Mouse (Mus musculus) 3T3-L1 (cell line): Measurements from ENCODE around the gene Il4.

Source experiments
- DNase-seq: peaks from one replicate; pipeline ENCODE4 v3.0.0-alpha.2; 2015; ENCODE audit warnings: low read depth, low spot score

Gene Il4

DNA sequence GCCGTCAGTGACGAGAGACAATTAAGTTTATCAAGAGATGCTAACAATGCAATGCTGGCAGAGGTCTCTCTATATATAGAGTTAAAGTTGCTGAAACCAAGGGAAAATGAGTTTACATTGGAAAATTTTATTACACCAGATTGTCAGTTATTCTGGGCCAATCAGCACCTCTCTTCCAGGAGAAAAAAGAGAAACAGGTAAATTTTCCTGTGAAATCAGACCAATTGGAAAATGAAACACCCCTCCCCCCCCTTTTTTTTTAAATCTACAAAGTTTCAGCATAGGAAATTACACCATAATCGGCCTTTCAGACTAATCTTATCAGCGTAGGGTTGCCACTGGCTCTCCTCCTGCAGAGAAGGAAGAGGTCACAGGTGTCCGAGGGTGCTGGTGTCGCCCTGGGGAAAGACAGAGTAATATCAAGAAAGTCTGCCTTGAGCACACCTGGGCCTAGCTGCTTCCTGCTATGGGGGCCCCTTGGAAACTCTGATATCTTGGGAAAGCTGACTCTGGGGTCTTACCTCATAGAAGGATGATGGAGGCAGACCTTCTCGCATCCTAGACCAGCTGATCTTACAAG lies at the start of gene Il4:
Gene Il4 (minus strand): TSS at position 51 of the 580 bp plus-strand sequence.
- DNase-seq = no peak

DNA sequence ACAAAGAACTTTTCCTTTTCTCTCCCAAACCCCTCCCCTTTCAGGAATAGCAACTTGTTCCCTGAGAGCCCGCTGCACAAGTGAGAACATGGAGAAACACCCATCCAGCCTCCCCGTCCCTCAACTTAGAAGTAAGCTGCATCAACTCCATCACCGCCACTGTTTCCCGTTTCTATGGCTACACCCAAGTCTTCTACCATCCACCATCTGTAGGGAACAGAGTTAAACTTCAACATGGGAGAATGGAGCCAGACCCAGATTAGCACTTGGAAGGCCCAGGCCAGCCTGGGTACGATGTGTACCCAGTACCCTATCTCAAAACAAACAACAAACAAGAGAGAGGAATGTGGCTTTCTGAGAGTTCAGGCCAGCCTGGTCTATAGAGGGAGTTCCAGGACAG lies 45.6 kb upstream of the Il4 start:
- DNase-seq = no peak

DNA sequence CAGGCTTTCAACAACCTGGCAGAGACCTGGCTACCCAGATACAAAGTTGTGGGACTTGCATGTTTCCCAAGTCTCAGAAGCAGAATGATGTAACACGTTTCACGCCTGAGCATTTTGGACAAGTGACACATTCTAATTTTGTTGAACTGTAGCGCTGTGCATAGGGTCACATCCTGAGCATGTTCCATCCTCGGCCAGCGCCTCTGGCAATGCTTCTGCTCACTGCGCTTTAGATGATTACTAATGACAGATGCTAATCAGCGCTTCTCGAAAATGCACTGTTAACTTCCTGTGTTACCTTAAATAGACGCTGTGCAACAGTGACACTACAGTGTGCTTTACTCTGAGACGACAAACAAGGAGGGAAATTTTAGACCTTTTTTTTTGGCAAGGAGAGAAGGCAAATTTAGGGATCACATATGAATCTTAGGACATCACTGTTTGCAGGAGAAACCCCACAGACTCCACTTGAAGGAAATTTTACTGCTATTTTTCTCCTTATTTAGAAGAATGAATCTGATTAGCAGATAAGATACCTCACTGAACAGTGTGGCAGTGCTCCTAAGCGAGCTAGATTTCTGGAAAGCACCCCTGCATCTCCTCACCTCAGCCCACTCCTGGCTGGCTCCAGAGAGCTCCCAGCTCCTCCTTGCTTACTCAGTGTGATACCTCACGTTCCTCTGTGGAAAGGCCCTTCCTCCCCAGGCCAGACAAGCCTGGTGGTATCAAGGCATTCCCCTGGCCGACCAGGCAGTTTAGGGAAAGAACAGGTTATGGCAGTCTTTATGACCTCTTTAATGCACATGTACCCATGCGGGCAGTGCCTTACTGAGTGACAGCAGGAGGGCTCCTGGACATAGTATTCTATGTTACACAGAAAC lies 44.6 kb upstream of the Il4 start:
- DNase-seq = no peak

DNA sequence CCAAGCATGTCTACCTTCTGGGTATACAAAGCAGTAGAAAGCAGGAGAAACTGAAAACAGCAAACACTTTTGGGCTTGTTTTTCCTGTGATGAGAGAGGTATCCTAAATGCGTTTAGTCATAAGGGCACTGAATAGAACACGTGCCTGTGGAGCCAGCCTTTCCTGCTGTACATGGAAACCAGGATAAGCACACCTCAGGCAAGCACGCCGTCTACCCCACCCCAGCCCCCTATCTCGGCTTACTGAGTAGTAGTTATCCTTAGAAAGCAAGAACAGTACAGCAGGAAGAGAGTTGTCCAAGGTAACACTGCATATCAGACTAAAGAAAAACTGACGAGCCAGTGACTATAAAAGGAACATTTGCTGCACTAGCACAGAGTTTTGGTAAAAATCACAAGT lies 39.4 kb upstream of the Il4 start:
- DNase-seq = no peak

DNA sequence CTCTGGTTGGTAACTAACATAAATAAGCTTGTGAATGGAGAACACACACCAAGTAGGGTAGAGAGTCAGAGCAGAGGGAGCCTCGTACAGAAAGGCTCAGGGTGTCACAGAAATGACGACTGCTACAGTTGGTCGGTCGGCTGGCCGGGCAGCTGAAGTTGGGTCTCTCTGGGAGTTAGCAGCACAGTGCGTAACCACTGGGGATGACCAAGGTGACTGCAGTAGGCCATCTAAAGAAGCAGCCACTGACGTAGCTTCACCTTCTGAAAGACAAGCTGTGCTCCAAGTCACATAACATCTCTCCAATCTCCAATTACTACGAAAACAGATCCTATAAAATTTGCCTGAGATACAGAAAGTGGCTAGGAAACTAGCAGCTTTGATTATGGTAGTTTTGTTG lies 38.9 kb upstream of the Il4 start:
- DNase-seq = no peak

DNA sequence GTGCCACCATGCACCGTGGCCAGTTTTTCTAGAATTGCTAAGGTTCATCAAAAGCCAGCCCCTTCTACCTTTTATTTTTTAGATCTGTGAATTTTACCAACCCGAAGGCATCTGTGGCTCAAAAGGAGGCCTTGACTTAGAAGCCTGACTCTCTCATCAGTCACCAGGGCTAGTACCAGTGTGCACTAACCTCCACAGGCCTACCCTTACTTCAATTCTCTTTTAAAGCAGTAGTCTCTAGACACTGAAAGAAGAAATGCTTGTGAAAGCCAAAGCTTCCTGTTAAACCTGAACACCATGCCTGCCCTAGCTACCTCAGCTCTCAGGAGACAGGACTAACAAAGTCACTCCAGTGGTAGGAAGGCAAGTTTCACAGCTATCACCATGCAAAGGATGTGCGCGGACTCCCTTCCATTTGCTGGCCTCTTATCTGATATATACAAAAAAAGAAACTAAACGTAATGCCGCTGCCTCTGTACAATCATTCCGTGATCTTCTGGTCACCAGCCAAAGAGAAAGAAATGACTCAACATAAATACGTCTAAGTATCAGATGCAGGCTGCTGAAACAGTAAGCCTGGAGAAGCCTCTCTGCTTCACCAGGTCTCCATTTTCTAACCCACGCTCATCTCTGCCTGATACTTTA lies 38.2 kb upstream of the Il4 start:
- peak; percentile 27 for DNase-seq

DNA sequence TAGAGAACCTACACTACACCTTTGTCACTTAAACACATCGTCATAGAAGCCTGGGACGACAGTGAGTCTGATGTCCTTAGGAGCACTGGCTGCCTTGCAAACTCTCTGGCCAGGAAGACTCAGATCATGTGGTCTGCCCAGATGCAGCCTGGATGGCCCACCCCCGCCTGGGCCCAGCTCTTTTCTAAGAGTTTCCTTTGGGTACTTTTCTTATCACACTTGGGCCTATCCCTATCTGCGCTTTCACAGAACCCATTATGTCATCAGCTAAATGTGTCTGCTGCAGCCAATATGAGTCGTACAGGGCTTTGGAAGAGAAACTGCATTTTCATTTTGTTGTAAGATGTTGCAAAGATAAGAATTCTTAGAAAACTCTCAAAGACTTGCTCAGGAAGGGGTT lies 36.6 kb upstream of the Il4 start:
- DNase-seq = peak; percentile 63

DNA sequence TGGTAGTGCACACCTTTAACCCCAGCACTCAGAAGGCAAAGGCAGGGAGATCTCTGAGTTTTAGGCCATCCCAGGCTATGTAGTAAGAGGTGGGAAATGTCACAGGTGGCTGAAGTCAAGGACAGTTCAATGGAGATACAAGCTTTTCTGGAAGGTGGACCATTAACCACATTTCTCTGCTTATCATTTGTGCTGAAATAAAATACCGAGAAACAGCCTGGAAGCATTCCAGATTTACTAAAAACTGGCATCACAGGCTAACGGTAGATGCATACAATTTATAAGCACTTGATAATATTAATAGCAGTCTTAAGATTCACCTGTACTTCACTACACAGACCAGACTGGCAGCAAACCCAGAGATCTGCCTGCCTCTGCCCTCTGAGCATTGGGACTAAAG lies 34.0 kb upstream of the Il4 start:
- DNase-seq = no peak

DNA sequence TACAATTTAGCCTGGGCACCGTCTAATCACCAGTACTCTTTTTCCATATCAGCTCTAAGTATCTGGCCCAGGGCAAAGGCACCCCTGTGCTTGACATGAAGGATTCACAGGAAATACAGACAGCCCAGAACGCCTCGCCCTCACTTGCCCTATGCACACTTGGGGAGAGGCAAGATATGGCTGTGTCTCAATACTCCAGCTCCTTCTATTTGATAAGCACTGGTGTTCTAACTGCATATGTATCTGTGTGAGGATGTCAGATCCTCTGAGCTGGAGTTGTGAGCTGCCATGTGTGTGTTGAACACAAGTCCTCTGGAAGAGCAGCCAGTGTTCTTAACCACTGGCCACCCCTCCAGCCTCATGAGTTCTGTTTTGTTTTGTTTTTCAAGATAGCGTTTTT lies 33.0 kb upstream of the Il4 start:
- no peak for DNase-seq

DNA sequence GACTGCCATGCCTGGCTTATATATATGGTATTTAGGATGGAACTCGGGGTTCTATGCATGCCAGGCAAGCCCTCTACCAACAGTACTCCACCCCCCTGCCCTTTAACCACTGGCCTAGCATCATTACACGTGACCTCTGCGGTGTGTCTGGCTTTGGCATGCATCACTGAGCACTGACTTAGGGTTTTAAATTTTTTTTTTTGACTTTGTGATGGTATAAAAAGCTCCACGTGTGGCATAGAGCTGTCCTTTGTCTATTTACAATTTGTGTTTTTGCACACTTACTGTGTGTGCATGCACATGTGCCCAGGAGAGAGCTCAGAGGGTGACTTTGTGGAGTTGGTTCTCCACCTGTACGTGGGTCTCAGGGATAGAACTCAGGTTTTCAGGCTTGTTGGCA lies 25.5 kb upstream of the Il4 start:
- DNase-seq = no peak

DNA sequence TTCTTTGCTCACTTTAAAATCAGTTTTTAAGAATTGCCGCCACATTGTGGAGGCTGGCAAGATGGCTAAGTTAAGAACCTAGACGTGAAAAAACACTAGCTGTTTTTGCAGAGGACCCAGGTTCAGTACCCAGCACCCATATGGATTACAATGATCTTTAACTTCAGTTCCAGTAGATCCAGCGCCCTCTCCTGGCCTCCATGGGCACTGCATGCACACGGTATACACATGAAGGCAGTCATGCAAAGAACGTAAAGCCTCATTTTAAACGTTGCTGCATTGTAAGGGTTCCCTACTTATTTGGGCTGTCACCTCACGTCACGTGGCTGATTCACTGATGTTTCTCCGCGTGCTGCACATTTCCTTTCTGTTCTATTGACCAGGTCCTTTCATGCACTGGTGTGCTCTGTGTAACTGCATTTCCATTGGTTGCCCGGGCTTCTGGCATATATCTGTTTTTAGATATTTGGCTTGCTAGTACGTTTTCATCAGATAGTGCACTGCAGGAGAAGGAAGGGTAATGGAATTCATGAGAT lies 24.3 kb upstream of the Il4 start:
- DNase-seq = no peak

DNA sequence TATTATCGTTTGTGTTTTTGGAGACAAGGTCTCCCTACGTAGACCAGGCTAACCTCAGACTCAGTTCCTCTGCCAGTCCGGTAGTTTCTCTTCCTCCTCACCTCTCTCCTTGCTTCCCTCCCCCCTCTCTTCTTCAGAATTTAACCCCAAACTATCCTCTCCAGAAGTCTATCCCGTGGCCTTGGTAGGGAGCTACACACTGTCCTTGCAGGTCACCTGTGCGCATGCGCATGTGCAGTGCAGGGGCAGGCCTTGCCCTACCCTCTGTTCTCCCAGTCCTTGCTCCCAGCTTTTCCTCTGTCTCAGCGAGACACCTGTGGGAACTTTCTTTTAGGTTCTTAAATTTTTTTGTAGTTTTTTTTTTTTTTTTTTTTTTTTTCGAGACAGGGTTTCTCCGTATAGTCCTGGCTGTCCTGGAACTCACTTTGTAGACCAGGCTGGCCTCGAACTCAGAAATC lies 19.4 kb upstream of the Il4 start:
- no peak for DNase-seq

DNA sequence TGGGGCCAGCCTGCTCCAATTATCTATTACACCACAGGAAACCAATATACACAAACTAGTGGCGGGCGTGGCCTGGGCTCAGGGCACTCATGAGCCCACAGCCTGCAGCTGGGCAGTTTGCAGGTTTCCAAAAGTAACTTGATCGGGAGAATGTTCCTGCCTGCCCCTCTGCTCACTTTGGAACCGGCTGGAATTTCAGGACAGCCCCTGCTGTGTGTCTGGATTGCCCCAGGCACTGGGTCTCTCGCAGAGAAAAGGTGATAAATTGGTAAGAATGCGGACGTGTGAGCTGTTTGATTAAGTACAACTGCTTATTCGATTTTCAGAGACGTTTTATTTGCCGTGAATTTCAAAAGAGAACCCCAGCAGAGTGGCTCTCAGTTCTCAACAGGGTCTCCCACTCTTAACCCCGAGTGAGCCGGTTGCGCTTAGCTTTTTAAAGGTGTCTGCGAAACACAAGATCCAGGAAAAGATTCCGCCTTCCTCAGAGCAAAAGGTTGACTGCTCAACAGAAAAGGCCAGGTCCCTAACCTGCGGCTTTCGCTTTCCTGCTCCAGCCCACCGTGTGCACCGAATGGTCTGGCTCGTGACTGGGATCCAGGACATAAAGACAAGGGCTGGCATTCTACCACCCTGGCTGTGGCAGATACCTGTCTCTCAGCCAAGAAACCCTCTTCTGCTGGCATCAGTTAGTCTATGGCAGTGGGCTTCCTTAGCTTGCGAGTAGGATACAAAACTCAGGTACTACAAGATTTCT lies 18.8 kb upstream of the Il4 start:
- no peak for DNase-seq

DNA sequence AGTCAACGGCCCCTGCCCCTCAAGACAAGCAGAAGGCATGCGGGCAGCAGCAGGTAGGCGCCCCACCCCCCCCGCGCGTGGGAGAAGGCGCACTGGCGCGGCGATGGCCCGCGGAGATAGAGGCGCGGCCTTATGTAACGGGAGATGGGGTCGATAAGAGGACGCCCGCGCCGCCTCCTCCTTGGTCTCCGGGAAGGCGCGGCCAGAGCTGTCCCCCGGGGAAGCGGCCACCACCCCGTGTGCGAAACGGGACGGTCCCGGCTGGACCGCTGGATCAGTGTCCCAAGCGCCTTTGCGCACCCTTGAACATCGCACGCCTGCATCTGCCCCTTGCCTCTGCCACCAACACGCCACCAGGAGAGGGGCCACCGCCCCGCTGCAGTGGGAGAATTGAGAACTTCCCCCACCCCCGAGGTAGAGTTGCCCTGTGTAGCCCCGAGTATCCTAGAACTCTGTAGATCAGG lies 17.7 kb upstream of the Il4 start:
- DNase-seq = no peak

DNA sequence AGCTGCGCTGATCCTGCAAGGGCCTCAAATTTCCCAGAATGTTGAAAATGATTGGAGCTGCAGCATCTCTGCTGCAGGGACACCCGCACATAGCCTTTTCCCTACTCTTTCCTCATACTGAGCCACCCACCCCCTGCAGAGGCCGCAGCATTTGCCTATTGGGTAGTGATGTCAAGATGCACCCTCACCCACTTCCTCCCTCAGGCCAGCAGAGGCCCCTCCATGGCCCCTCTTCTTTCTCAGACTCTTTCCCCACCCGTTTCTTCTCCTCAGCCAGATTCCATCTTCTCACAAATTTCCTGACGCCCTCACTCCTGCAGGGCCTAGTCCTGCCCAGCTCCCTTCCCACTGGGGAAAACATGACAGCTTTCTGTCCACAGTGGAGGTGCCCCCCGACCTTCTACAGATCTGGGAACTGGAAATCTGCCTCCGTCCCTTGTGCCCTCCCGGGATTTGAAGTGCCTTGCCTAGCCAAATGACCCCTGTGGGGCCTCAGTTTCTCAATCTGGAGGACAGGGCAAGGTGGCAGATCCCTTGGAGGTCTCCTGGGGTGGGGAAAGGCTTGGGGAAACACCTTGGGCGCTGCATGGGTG lies 17.2 kb upstream of the Il4 start:
- no peak for DNase-seq

DNA sequence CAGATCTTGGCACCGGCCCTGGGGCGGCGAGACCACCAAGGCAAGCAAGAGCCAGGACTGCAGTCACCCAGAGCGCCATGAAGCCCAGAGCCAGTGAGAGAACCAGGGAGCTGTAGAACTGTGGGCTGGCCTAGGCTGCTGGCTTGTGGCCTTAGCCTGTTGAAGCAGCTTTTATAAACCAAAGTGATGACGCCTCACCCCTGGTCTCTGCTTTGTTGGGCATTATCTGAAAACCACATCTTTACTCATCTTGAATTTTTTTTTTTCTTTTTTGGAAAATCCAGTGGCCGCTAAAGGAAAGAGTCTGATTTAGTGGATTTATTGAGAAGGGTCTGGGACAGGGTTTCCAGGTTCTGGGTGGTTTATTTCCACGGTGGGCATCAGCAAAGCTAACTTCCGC lies 16.1 kb upstream of the Il4 start, which contains the start of gene Il13:
Gene Il13 (minus strand): TSS at position 147 of the 400 bp plus-strand sequence.
- DNase-seq = no peak

DNA sequence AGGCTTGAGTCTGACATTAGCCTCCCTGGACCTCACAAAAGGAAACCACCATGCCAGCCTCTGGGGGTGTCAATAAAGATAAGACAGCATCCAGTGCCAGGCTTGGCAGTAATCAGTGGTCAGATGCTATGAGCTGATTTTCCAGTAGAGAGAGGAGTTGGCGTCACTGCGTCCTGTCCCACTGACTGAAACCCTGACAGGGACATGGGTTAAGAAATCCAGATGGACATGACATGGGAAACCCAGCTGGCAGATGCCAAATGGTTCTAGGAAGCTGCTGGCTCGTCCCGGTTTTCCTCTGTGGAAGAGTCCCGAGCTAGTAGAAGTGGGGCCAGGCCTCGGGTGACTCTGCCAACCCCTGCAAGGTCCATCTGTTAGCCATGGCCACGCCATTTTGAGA lies 15.2 kb upstream of the Il4 start:
- DNase-seq = no peak

DNA sequence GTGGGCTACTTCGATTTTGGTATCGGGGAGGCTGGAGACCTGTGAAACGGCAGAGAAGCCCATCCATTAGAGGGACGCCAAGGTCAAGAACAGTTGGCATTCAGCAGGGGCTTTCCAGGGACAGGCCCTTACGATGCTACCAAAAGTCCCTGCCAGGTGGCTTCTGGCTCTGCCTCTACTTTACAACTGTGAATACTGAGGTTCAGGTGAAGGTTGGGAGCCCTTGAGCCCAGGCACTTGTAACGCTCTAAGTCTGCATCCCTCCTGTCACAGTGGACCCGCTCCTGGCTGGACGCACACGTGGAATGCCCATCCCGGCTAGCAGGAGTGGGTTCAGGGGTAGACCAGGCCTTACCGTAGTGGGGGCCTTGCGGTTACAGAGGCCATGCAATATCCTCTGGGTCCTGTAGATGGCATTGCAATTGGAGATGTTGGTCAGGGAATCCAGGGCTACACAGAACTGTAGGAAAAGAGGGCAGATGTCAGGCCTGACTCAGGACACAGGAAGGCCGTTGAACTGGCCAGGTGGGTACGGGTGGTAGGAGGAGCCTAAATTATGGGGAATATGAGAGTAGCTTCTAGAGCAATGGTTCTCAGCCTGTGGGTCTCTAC lies 13.8 kb upstream of the Il4 start:
- peak; percentile 11 for DNase-seq

DNA sequence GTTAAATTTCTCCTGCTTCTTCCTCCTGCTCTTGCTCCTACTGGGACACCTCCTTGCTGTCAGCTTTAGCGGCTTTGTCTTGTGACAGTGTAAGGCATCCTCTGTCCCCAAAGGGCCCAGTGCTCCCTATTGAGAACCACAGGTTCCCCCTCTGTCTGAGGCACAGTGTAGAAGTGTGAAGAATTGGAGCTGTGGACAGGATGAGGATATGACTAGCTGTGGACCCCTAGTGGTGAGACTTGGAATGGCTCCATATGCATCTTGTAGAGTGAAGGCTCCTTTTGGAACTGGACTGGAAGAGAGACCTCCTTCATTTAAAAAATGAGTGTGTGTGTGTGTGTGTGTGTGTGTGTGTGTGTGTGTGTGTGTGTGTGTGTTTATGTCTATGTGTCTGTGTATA lies 9.4 kb upstream of the Il4 start:
- peak; percentile 89 for DNase-seq

DNA sequence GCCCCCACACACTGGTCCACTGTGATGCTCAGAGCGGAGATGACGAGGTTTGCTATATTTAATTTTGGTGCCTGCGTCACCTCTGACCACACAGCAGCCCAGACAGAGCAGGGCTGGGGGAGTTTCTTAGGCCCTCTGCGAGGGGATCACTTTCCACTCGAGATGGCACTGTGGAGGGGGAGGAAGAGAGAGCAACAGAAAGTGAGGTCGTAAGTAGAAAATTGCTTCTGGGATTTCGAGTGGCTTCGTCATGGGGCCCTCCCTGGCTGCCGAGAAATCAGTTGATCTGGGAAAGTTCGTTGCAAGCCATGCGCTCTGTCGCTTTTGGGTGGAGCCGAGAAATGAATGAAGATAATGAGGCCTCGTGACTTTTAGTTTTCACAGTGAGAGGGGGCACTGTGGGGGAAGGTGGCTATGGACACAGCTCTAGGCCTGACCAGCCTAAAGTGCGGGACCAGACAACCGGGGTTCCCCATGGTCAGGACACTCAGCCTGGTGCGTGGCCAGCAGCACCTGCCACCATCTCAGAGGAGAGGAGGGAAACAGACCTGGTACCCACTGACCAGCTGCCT lies 8.4 kb upstream of the Il4 start:
- no peak for DNase-seq
